Mouse (Mus musculus): ENCODE results near the gene Pdzd9. TPM values are rescaled to one million over a fixed set of nuclear protein-coding genes. Genes with fewer than 3 reads are reported as not detected.
"Not testable (repeated sequence)": the region's sequence is repeated elsewhere in the genome, so short reads cannot be mapped to it uniquely, and the experiment has no call there.

The Pdzd9 gene
- polyA plus RNA-seq (2015; fragmentation: Nextera tagmentation; extraction: Ambion mirVana), result 0.37 and 0.52 TPM in 2 replicates

DNA sequence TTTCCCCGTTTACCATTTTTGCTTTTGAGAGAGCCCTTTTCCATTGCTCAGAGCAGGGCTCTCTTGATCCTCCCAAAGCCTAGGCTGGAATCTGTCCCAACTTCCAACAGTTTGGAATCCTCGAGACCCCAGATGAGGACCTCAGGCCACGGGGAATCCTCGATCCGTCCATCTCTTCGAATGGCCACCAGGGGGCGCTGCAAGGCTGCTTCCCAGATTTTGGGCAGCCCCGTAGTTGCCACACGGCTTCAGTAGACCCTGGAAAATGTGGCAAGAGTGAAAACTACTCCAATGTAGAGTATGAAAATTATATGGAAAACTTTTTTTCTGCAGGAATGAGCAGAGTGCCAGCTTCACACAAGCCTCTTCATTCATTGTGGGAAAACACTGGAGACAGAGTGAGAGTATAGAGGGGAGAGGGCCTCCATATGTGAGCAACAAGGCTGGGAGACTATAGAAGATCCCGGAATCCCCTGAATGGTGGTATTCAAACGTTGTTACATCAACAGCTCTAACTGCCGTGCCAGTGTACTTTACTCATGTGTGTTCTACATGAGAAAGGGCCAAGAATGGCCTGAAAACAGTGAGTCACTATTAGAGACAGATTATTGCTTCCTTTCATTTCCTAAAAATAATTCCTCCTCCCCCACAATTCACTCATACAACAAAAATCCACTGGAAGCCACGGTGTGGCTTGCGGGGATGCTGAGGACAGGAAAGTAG, at the start of gene Pdzd9:
Gene Pdzd9 (minus strand): TSS at position 191 of the 723 bp plus-strand sequence.
- no peak within 1 kb of the TSS for H3K9ac ChIP-seq
- WGBS, result 22% methylated on average over 14 of the region's 14 CpGs
- ATAC-seq (replicated peaks; ENCODE audit: low FRiP score), result peak; percentile 33; the same call in 1 of the 2 replicates
- no peaks in the 10 kb centered on the region for H3K9me3 ChIP-seq (replicated peaks)
- H3K27ac ChIP-seq, result no peak within 1 kb of the TSS
- no peaks in the 10 kb centered on the region for H3K27me3 ChIP-seq
- no peak within 1 kb of the TSS for H3K4me3 ChIP-seq (replicated peaks)
- H3K4me1 ChIP-seq, result 0 out of 2 replicates have a peak, but pooled peaks cover 3% of the 10 kb centered on the region
- no peaks in the 10 kb centered on the region for H3K36me3 ChIP-seq
- H3K4me2 ChIP-seq, result no peak within 1 kb of the TSS

GRCm38 (mm10) chr7:120717261-120717660, 47.1 kb upstream of the Pdzd9 start:
- Histone ChIP-seq H3K4me2 (no peak overlapping the region), H3K27ac (no peak overlapping the region), H3K36me3 (no peaks in the 10 kb centered on the region), H3K27me3 (no peaks in the 10 kb centered on the region), H3K9ac (no peak overlapping the region), H3K4me3 (replicated peaks) (no peak overlapping the region), H3K9me3 (replicated peaks) (no peaks in the 10 kb centered on the region), H3K4me1 (0 out of 2 replicates have a peak, but pooled peaks cover 9% of the 10 kb centered on the region)
- ATAC-seq (replicated peaks; ENCODE audit: low FRiP score), result no peak
- WGBS, result 72% methylated on average over 2 of the region's 2 CpGs

GRCm38 (mm10) chr7:120713951-120714350, 43.8 kb upstream of the Pdzd9 start:
- H3K4me2 ChIP-seq; H3K9me3 ChIP-seq (replicated peaks); ATAC-seq (replicated peaks; ENCODE audit: low FRiP score); H3K36me3 ChIP-seq; H3K27ac ChIP-seq; H3K4me3 ChIP-seq (replicated peaks); H3K4me1 ChIP-seq; H3K9ac ChIP-seq; H3K27me3 ChIP-seq: not testable (repeated sequence)
- WGBS, result 88% methylated on average over 11 of the region's 11 CpGs

DNA sequence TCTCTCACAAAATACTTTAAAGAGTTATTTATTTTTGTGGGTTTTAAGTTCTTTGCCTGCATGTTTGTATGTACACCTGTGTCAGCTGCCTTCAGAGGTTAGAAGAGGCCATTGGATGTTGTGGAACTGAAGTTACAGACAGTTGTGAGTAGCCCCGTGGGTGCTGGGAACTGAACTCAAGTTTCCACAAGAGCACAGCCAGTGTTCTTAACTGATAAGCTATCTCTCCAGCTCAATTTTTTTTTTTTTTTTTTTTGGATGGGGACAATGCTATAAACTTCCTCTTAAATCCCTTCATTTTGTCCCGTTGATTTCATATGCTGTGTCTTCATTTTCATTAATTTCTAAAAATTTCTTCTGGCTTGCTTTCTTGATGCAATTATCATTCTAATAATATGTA, 43.1 kb upstream of the Pdzd9 start:
- Histone ChIP-seq H3K27me3 (no peaks in the 10 kb centered on the region), H3K4me2 (no peak overlapping the region), H3K9ac (no peak overlapping the region), H3K4me3 (replicated peaks) (no peak overlapping the region), H3K36me3 (no peaks in the 10 kb centered on the region), H3K9me3 (replicated peaks) (no peaks in the 10 kb centered on the region), H3K4me1 (0 out of 2 replicates have a peak, but pooled peaks cover 3% of the 10 kb centered on the region), H3K27ac (no peak overlapping the region)
- 86% methylated on average over 2 of the region's 2 CpGs for WGBS
- no peak for ATAC-seq (replicated peaks; ENCODE audit: low FRiP score)

DNA sequence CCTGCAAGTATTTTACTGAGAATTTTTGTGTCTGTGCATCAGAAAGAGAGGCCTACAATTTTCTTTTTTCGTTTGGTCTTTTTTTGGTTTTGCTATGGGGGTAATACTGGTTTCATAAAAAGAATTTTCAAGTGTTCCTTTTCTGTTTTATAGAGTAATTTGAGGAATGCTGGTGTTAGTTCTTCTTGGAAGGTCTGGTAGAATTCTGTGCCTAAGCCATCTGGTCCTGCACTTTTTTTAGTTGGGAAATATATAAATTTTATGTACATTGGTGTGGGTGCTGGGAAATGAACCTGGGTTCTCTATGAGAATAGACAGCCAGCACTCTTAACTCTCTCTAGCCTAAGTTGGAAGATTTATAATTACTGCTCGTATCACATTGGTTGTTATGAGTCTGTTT, 41.9 kb upstream of the Pdzd9 start:
- Histone ChIP-seq H3K27me3 (no peaks in the 10 kb centered on the region), H3K9me3 (replicated peaks) (no peaks in the 10 kb centered on the region), H3K4me1 (no peaks in the 10 kb centered on the region), H3K4me3 (replicated peaks) (no peak overlapping the region), H3K9ac (no peak overlapping the region), H3K36me3 (no peaks in the 10 kb centered on the region), H3K4me2 (no peak overlapping the region), H3K27ac (no peak overlapping the region)
- ATAC-seq (replicated peaks; ENCODE audit: low FRiP score), result no peak
- 89% methylated on average over 2 of the region's 2 CpGs for WGBS

- ATAC-seq (replicated peaks; ENCODE audit: low FRiP score), result no peak
- no peaks in the 10 kb centered on the region for H3K27me3 ChIP-seq
- no peak overlapping the region for H3K27ac ChIP-seq
- H3K4me1 ChIP-seq, result no peaks in the 10 kb centered on the region
- 72% methylated on average over 3 of the region's 3 CpGs for WGBS
- H3K36me3 ChIP-seq, result no peaks in the 10 kb centered on the region
- H3K4me2 ChIP-seq, result no peak overlapping the region
- H3K9ac ChIP-seq, result no peak overlapping the region
- H3K4me3 ChIP-seq (replicated peaks), result no peak overlapping the region
- no peaks in the 10 kb centered on the region for H3K9me3 ChIP-seq (replicated peaks)
These were observed 33.7 kb upstream of the Pdzd9 start for GRCm38 (mm10) chr7:120703888-120704287.

DNA sequence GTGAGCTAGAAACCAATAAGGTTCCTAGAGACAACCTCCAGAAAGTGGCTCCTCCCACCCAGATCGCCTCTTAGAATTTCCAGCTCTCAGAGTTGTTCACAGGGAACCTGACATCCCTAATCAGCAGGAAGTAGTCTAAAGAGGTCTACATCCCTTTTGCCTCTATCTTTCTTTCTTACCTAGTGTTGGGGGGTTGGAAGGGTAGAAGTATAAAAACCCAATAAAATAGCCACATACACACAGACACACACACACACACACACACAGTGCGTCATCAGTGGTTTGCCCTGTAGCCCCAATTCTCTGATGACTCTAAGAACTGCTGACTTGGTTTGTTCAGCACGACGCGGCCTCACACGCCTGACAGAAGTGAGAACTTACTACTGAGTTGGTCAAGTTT, 29.4 kb upstream of the Pdzd9 start:
- 82% methylated on average over 6 of the region's 6 CpGs for WGBS

DNA sequence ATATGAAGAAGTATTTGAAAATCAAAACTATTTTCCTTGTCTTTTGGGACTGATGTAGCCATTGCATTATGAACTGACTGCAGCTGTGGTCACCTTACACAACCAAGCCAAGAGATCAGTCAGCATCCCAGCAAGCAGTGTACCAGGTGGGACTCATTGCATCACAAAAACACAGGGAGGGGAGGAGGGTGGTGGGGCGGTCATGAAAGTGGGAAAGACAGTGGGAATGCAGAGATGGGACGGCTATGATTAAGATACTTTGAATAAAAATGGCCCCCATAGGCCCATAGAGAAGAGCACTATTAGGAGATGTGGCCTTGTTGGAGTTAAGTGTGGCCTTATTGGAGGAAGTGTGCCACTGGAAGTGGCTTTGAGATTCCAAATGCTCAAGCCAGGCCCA, 26.2 kb upstream of the Pdzd9 start:
- H3K4me2 ChIP-seq, result no peak overlapping the region
- H3K9ac ChIP-seq, result no peak overlapping the region
- H3K9me3 ChIP-seq (replicated peaks), result no peaks in the 10 kb centered on the region
- ATAC-seq (replicated peaks; ENCODE audit: low FRiP score), result no peak
- no peaks in the 10 kb centered on the region for H3K27me3 ChIP-seq
- WGBS, result 96% methylated on average over 2 of the region's 2 CpGs
- H3K4me3 ChIP-seq (replicated peaks), result no peak overlapping the region
- peaks cover 13% of the 10 kb centered on the region for H3K36me3 ChIP-seq
- H3K4me1 ChIP-seq, result no peaks in the 10 kb centered on the region
- no peak overlapping the region for H3K27ac ChIP-seq

More for the DNA sequence above, 29.4 kb upstream of the Pdzd9 start:
- ATAC-seq (replicated peaks; ENCODE audit: low FRiP score), result no peak
- no peak overlapping the region for H3K4me3 ChIP-seq (replicated peaks)
- peaks cover 6% of the 10 kb centered on the region; the same call in 1 of the 2 replicates for H3K36me3 ChIP-seq
- H3K9ac ChIP-seq, result no peak overlapping the region
- no peak overlapping the region for H3K4me2 ChIP-seq
- H3K4me1 ChIP-seq, result no peaks in the 10 kb centered on the region
- no peaks in the 10 kb centered on the region for H3K27me3 ChIP-seq
- no peaks in the 10 kb centered on the region for H3K9me3 ChIP-seq (replicated peaks)
- H3K27ac ChIP-seq, result no peak overlapping the region

GRCm38 (mm10) chr7:120695641-120696040, 25.5 kb upstream of the Pdzd9 start:
- no peak overlapping the region for H3K4me2 ChIP-seq
- H3K4me1 ChIP-seq, result no peaks in the 10 kb centered on the region
- H3K27ac ChIP-seq, result no peak overlapping the region
- peaks cover 19% of the 10 kb centered on the region for H3K36me3 ChIP-seq
- no peak overlapping the region for H3K9ac ChIP-seq
- 88% methylated on average over 1 of the region's 1 CpGs for WGBS
- H3K4me3 ChIP-seq (replicated peaks), result no peak overlapping the region
- H3K9me3 ChIP-seq (replicated peaks), result no peaks in the 10 kb centered on the region
- no peaks in the 10 kb centered on the region for H3K27me3 ChIP-seq
- ATAC-seq (replicated peaks; ENCODE audit: low FRiP score), result no peak

DNA sequence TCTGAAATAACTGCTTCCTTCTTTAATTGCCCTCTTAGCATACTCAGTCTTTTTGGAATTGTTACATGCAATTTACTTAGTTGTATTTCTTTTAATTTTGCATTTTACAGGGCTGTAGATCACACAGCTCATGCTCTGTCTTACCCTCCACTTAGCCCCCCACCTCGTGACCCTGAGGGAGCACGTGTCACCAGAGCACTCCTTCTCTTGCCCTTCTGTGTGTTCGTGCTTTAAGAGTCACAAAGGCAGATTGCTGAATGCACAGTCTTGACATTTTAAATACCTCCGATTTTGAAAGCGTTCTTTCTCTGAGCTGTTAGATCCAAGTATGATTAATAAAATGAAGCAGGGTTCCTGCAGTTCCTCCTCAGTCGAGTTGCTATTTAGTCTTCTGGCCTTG, 25.1 kb upstream of the Pdzd9 start:
- H3K27me3 ChIP-seq, result no peaks in the 10 kb centered on the region
- ATAC-seq (replicated peaks; ENCODE audit: low FRiP score), result no peak
- H3K9ac ChIP-seq, result no peak overlapping the region
- H3K27ac ChIP-seq, result no peak overlapping the region
- H3K4me2 ChIP-seq, result no peak overlapping the region
- H3K9me3 ChIP-seq (replicated peaks), result no peaks in the 10 kb centered on the region
- H3K4me1 ChIP-seq, result no peaks in the 10 kb centered on the region
- 28% methylated on average over 6 of the region's 6 CpGs for WGBS
- peaks cover 22% of the 10 kb centered on the region for H3K36me3 ChIP-seq
- H3K4me3 ChIP-seq (replicated peaks), result no peak overlapping the region

- Histone ChIP-seq H3K4me1 (no peaks in the 10 kb centered on the region), H3K36me3 (peaks cover 22% of the 10 kb centered on the region), H3K9ac (no peak overlapping the region), H3K27me3 (no peaks in the 10 kb centered on the region), H3K9me3 (replicated peaks) (no peaks in the 10 kb centered on the region), H3K4me3 (replicated peaks) (no peak overlapping the region), H3K4me2 (no peak overlapping the region), H3K27ac (no peak overlapping the region)
- WGBS, result 93% methylated on average over 5 of the region's 5 CpGs
- no peak for ATAC-seq (replicated peaks; ENCODE audit: low FRiP score)
These were observed 23.8 kb upstream of the Pdzd9 start for GRCm38 (mm10) chr7:120693831-120694375.

GRCm38 (mm10) chr7:120690634-120691033, 20.5 kb upstream of the Pdzd9 start:
- H3K9me3 ChIP-seq (replicated peaks), result no peaks in the 10 kb centered on the region
- H3K4me3 ChIP-seq (replicated peaks), result no peak overlapping the region
- 74% methylated on average over 4 of the region's 4 CpGs for WGBS
- H3K27me3 ChIP-seq, result no peaks in the 10 kb centered on the region
- ATAC-seq (replicated peaks; ENCODE audit: low FRiP score), result no peak
- H3K27ac ChIP-seq, result no peak overlapping the region
- H3K9ac ChIP-seq, result no peak overlapping the region
- H3K36me3 ChIP-seq, result peaks cover 16% of the 10 kb centered on the region; the same call in 1 of the 2 replicates
- 0 out of 2 replicates have a peak, but pooled peaks cover 1% of the 10 kb centered on the region for H3K4me1 ChIP-seq
- no peak overlapping the region for H3K4me2 ChIP-seq

Measured in kidney, embryonic 15.5 days (tissue).